Mouse (Mus musculus): Measurements from ENCODE around the gene Mki67.

GRCm38 (mm10) chr7:135734911-135735646 lies 18.9 kb upstream of the Mki67 start:
- TF ChIP-seq CTCF (IDR thresholded peaks at IDR 0.05; ENCODE audit: low read depth) (no peak), EP300 (optimal IDR thresholded peaks at IDR 0.05) (peak; percentile 23)

Data from stomach, postnatal 0 days (tissue).